Mouse (Mus musculus): ENCODE measurements around the gene Ifna9. TPM values are rescaled to one million over a fixed set of nuclear protein-coding genes. Genes with fewer than 3 reads are reported as not detected.

Ifna9 gene
- polyA plus RNA-seq (2017; shearing (Covaris generic)), result not detected

GRCm38 (mm10) chr4:88592285-88592684 lies at the start of gene Ifna9:
Ifna9 (minus strand) TSS chr4:88592385.

DNA sequence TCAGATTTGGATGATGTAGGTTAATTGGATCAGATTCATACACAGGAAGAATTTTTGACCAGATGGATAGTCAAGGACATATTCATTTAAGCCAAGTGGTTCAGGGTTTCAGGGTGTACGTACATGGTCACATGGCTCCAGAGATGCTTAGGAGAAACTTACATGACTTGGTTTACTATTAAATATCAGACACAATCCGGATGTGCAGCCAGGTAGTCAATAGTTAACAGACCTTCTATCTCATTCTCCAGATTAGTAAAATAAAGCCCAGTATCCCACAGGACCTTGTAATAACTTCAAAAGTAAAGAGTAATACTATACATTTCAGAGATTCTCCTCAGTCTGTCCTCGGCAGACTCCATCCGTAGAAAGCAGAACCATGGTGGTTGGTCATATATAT lies 42.1 kb upstream of the Ifna9 start, which contains the start of gene C87499:
C87499 (minus strand) TSS at position 101 of the 400 bp plus-strand sequence.

GRCm38 (mm10) chr4:88603276-88603675 lies 11.1 kb upstream of the Ifna9 start, which contains the start of gene Ifna12:
Ifna12 (minus strand) TSS chr4:88603376.

DNA sequence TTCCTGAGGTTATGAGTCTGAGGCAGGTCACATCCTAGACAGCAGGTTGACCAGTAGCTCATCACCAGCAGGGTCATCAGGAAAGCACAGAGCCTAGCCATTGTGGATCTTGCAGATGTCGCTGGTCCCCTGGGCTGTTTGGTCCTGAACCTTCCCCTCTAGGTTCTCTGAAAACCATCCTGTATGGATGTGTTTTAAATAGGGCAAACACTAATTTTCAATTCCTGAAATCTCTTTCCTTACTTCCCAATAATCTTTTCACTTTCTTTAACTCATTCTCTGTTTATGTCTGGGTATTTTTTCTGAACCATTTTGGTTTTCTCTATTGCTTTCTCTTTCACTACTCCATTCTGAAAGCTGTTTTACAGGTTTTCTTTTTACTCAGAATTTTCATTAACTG lies 20.5 kb downstream of the Ifna9 start, which contains the start of gene Ifna14:
Ifna14 (minus strand) TSS at position 101 of the 400 bp plus-strand sequence.

DNA sequence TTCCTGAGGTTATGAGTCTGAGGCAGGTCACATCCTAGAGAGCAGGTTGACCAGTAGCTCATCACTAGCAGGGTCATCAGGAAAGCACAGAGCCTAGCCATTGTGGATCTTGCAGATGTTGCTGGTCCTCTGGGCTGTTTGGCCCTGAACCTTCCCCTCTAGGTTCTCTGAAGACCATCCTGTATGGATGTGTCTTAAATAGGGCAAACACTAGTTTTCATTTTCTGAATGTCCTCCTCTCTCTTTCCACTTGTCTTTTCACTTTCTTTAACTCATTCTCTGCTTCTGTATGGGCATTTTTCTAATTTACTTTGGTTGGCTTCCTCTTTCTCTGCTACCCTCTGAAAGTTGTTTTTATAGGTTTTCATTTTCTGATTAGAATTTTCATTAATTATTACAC lies 34.0 kb downstream of the Ifna9 start, which contains the start of gene Ifna15:
Ifna15 (minus strand) TSS at position 101 of the 400 bp plus-strand sequence.

Other genes starting within 250 kb of the Ifna9 start
- 0.65 TPM for gene Hacd4, start 153.5 kb downstream of the Ifna9 start, polyA plus RNA-seq (2017; shearing (Covaris generic))
- not detected for gene Ifnb1, start 69.6 kb downstream of the Ifna9 start, polyA plus RNA-seq (2017; shearing (Covaris generic))
- gene Ifna15, start 34.1 kb downstream of the Ifna9 start, polyA plus RNA-seq (2017; shearing (Covaris generic)), result not detected
- not detected for gene Ifna14, start 20.6 kb downstream of the Ifna9 start, polyA plus RNA-seq (2017; shearing (Covaris generic))
- not detected for gene Ifna12, start 11.0 kb upstream of the Ifna9 start, polyA plus RNA-seq (2017; shearing (Covaris generic))
- gene C87499, start 42.0 kb upstream of the Ifna9 start, polyA plus RNA-seq (2017; shearing (Covaris generic)), result not detected
- gene Ifna13, start 52.1 kb upstream of the Ifna9 start, polyA plus RNA-seq (2017; shearing (Covaris generic)), result not detected
- not detected for gene Ifna16, start 84.5 kb upstream of the Ifna9 start, polyA plus RNA-seq (2017; shearing (Covaris generic))
- not detected for gene Ifna2, start 91.5 kb upstream of the Ifna9 start, polyA plus RNA-seq (2017; shearing (Covaris generic))
- not detected for gene Ifnab, start 99.0 kb upstream of the Ifna9 start, polyA plus RNA-seq (2017; shearing (Covaris generic))
- not detected for gene Gm26566, start 129.4 kb upstream of the Ifna9 start, polyA plus RNA-seq (2017; shearing (Covaris generic))
- 24.6 TPM for gene Klhl9, start 130.1 kb upstream of the Ifna9 start, polyA plus RNA-seq (2017; shearing (Covaris generic))
- not detected for gene Gm13271, start 162.5 kb upstream of the Ifna9 start, polyA plus RNA-seq (2017; shearing (Covaris generic))
- gene Gm13283, start 167.7 kb upstream of the Ifna9 start, polyA plus RNA-seq (2017; shearing (Covaris generic)), result not detected
- gene Gm13290, start 181.4 kb upstream of the Ifna9 start, polyA plus RNA-seq (2017; shearing (Covaris generic)), result not detected
- gene Gm13289, start 184.5 kb upstream of the Ifna9 start, polyA plus RNA-seq (2017; shearing (Covaris generic)), result not detected
- gene Gm13272, start 187.5 kb upstream of the Ifna9 start, polyA plus RNA-seq (2017; shearing (Covaris generic)), result not detected
- gene Ifnz, start 189.7 kb upstream of the Ifna9 start, polyA plus RNA-seq (2017; shearing (Covaris generic)), result 0.72 TPM
- not detected for gene Gm13276, start 193.3 kb upstream of the Ifna9 start, polyA plus RNA-seq (2017; shearing (Covaris generic))
- not detected for gene Gm13277, start 196.2 kb upstream of the Ifna9 start, polyA plus RNA-seq (2017; shearing (Covaris generic))
- not detected for gene Gm13278, start 199.2 kb upstream of the Ifna9 start, polyA plus RNA-seq (2017; shearing (Covaris generic))
- gene Gm13275, start 202.1 kb upstream of the Ifna9 start, polyA plus RNA-seq (2017; shearing (Covaris generic)), result not detected
- not detected for gene Gm13279, start 205.0 kb upstream of the Ifna9 start, polyA plus RNA-seq (2017; shearing (Covaris generic))
- gene Gm13285, start 207.3 kb upstream of the Ifna9 start, polyA plus RNA-seq (2017; shearing (Covaris generic)), result 1.2 TPM
- not detected for gene Gm13287, start 210.9 kb upstream of the Ifna9 start, polyA plus RNA-seq (2017; shearing (Covaris generic))
- gene Gm13288, start 213.1 kb upstream of the Ifna9 start, polyA plus RNA-seq (2017; shearing (Covaris generic)), result not detected
- gene Ifna7, start 223.8 kb upstream of the Ifna9 start, polyA plus RNA-seq (2017; shearing (Covaris generic)), result not detected
- gene Ifna11, start 227.6 kb upstream of the Ifna9 start, polyA plus RNA-seq (2017; shearing (Covaris generic)), result not detected
- not detected for gene Ifna6, start 235.0 kb upstream of the Ifna9 start, polyA plus RNA-seq (2017; shearing (Covaris generic))
- gene Ifna5, start 243.1 kb upstream of the Ifna9 start, polyA plus RNA-seq (2017; shearing (Covaris generic)), result not detected
- gene Ifna4, start 249.5 kb upstream of the Ifna9 start, polyA plus RNA-seq (2017; shearing (Covaris generic)), result not detected

Data from inflammation-experienced regulatory T-cells, adult 16 weeks (primary cell).